Mouse (Mus musculus) frontal cortex, postnatal 10 days (tissue): ENCODE measurements around the gene Gjb1.

Experiments used
- DNase-seq, 2 experiments: peaks; one replicate each; pipeline ENCODE4 v3.0.0; 2022; ENCODE audit warnings: low spot score in 2 of 2, mixed read lengths in 1 of 2

The Gjb1 gene

GRCm38 (mm10) chrX:101396459-101396858 is 20.3 kb downstream of the Gjb1 start:
- no peak for DNase-seq

- DNase-seq = peak; percentile 53 to 60
Measured at GRCm38 (mm10) chrX:101418946-101419724, 43.0 kb downstream of the Gjb1 start.

- peak; percentile 83 to 84 for DNase-seq
Measured at GRCm38 (mm10) chrX:101419725-101420699, 43.8 kb downstream of the Gjb1 start.

- no peak for DNase-seq
Measured at GRCm38 (mm10) chrX:101420700-101421095, 44.5 kb downstream of the Gjb1 start, which contains the start of gene Zmym3. TSS of gene Zmym3 (minus strand) at chrX:101420849.

GRCm38 (mm10) chrX:101423462-101423861 is 47.3 kb downstream of the Gjb1 start:
- no peak for DNase-seq

- no peak for DNase-seq
Measured at GRCm38 (mm10) chrX:101427774-101428173, 51.6 kb downstream of the Gjb1 start.

GRCm38 (mm10) chrX:101428785-101429141 is 52.6 kb downstream of the Gjb1 start:
- DNase-seq = no peak

- peak; percentile 79 to 88 for DNase-seq
Measured at GRCm38 (mm10) chrX:101429142-101429949, 53.2 kb downstream of the Gjb1 start, which contains the start of gene Nono. TSS of gene Nono (plus strand) at chrX:101429318.

GRCm38 (mm10) chrX:101429976-101430375 is 53.8 kb downstream of the Gjb1 start:
- DNase-seq = no peak
